Mouse (Mus musculus): Measurements from ENCODE around the gene Slitrk6. TPM values are rescaled to one million over a fixed set of nuclear protein-coding genes. Genes with fewer than 3 reads are reported as not detected.

Slitrk6 gene
- polyA plus RNA-seq (2012; ENCODE audit: insufficient read depth, low replicate concordance): not detected in 2 replicates

- Histone ChIP-seq H3K4me3 (replicated peaks) (no peak within 1 kb of the TSS), H3K9me3 (no peaks in the 10 kb centered on the region), H3K27me3 (replicated peaks) (no peaks in the 10 kb centered on the region), H3K4me1 (no peaks in the 10 kb centered on the region), H3K36me3 (replicated peaks; ENCODE audit: low read length) (no peaks in the 10 kb centered on the region)
- TF ChIP-seq GATA1 (IDR thresholded peaks at IDR 0.05; ENCODE audit: borderline replicate concordance, low read length) (no peak), FLI1 (IDR thresholded peaks at IDR 0.05; ENCODE audit: low read length) (no peak)
Observed at GRCm38 (mm10) chr14:110754484-110755307, at the start of gene Slitrk6. TSS of gene Slitrk6 (minus strand) at chr14:110755149.

- no peaks in the 10 kb centered on the region for H3K36me3 ChIP-seq (replicated peaks; ENCODE audit: low read length)
- TF ChIP-seq FLI1 (IDR thresholded peaks at IDR 0.05; ENCODE audit: low read length): no peak
- TF ChIP-seq GATA1 (IDR thresholded peaks at IDR 0.05; ENCODE audit: borderline replicate concordance, low read length): no peak
- no peak overlapping the region for H3K4me3 ChIP-seq (replicated peaks)
- H3K27me3 ChIP-seq (replicated peaks): no peaks in the 10 kb centered on the region
- H3K4me1 ChIP-seq: no peaks in the 10 kb centered on the region
- peaks cover 3% of the 10 kb centered on the region; the same call in 1 of the 2 replicates for H3K9me3 ChIP-seq
Observed at GRCm38 (mm10) chr14:110777546-110777945, 22.6 kb upstream of the Slitrk6 start.

- H3K36me3 ChIP-seq (replicated peaks; ENCODE audit: low read length): no peaks in the 10 kb centered on the region
- H3K4me3 ChIP-seq (replicated peaks): no peak overlapping the region
- no peaks in the 10 kb centered on the region for H3K27me3 ChIP-seq (replicated peaks)
- H3K9me3 ChIP-seq: peaks cover 3% of the 10 kb centered on the region; the same call in 1 of the 2 replicates
- H3K4me1 ChIP-seq: no peaks in the 10 kb centered on the region
- no peak for TF ChIP-seq FLI1 (IDR thresholded peaks at IDR 0.05; ENCODE audit: low read length)
- no peak for TF ChIP-seq GATA1 (IDR thresholded peaks at IDR 0.05; ENCODE audit: borderline replicate concordance, low read length)
Observed at GRCm38 (mm10) chr14:110770694-110771093, 15.7 kb upstream of the Slitrk6 start.

- Histone ChIP-seq H3K4me1 (no peaks in the 10 kb centered on the region), H3K9me3 (no peaks in the 10 kb centered on the region), H3K4me3 (replicated peaks) (no peak overlapping the region), H3K36me3 (replicated peaks; ENCODE audit: low read length) (no peaks in the 10 kb centered on the region), H3K27me3 (replicated peaks) (no peaks in the 10 kb centered on the region)
- TF ChIP-seq GATA1 (IDR thresholded peaks at IDR 0.05; ENCODE audit: borderline replicate concordance, low read length): no peak
- no peak for TF ChIP-seq FLI1 (IDR thresholded peaks at IDR 0.05; ENCODE audit: low read length)
Observed at GRCm38 (mm10) chr14:110762588-110763220, 7.8 kb upstream of the Slitrk6 start.

GRCm38 (mm10) chr14:110760909-110761308 lies 6.0 kb upstream of the Slitrk6 start:
- no peaks in the 10 kb centered on the region for H3K9me3 ChIP-seq
- TF ChIP-seq FLI1 (IDR thresholded peaks at IDR 0.05; ENCODE audit: low read length): no peak
- no peak for TF ChIP-seq GATA1 (IDR thresholded peaks at IDR 0.05; ENCODE audit: borderline replicate concordance, low read length)
- no peaks in the 10 kb centered on the region for H3K4me1 ChIP-seq
- no peak overlapping the region for H3K4me3 ChIP-seq (replicated peaks)
- H3K36me3 ChIP-seq (replicated peaks; ENCODE audit: low read length): no peaks in the 10 kb centered on the region
- H3K27me3 ChIP-seq (replicated peaks): no peaks in the 10 kb centered on the region

- H3K9me3 ChIP-seq: no peaks in the 10 kb centered on the region
- H3K27me3 ChIP-seq (replicated peaks): no peaks in the 10 kb centered on the region
- no peak overlapping the region for H3K4me3 ChIP-seq (replicated peaks)
- H3K4me1 ChIP-seq: no peaks in the 10 kb centered on the region
- TF ChIP-seq GATA1 (IDR thresholded peaks at IDR 0.05; ENCODE audit: borderline replicate concordance, low read length) (no peak), FLI1 (IDR thresholded peaks at IDR 0.05; ENCODE audit: low read length) (no peak)
- no peaks in the 10 kb centered on the region for H3K36me3 ChIP-seq (replicated peaks; ENCODE audit: low read length)
Observed at GRCm38 (mm10) chr14:110755308-110755650, 330 bp upstream of the Slitrk6 start.

- Histone ChIP-seq H3K27me3 (replicated peaks) (no peaks in the 10 kb centered on the region), H3K9me3 (0 out of 2 replicates have a peak, but pooled peaks cover 4% of the 10 kb centered on the region), H3K36me3 (replicated peaks; ENCODE audit: low read length) (no peaks in the 10 kb centered on the region), H3K4me1 (no peaks in the 10 kb centered on the region), H3K4me3 (replicated peaks) (no peak overlapping the region)
- TF ChIP-seq FLI1 (IDR thresholded peaks at IDR 0.05; ENCODE audit: low read length): no peak
- TF ChIP-seq GATA1 (IDR thresholded peaks at IDR 0.05; ENCODE audit: borderline replicate concordance, low read length): no peak
Observed at GRCm38 (mm10) chr14:110739861-110740260, 15.1 kb downstream of the Slitrk6 start.

GRCm38 (mm10) chr14:110739368-110739767 lies 15.6 kb downstream of the Slitrk6 start:
- Histone ChIP-seq H3K4me3 (replicated peaks) (no peak overlapping the region), H3K9me3 (no peaks in the 10 kb centered on the region), H3K4me1 (no peaks in the 10 kb centered on the region), H3K27me3 (replicated peaks) (no peaks in the 10 kb centered on the region), H3K36me3 (replicated peaks; ENCODE audit: low read length) (no peaks in the 10 kb centered on the region)
- no peak for TF ChIP-seq GATA1 (IDR thresholded peaks at IDR 0.05; ENCODE audit: borderline replicate concordance, low read length)
- no peak for TF ChIP-seq FLI1 (IDR thresholded peaks at IDR 0.05; ENCODE audit: low read length)

GRCm38 (mm10) chr14:110728344-110728910 lies 26.5 kb downstream of the Slitrk6 start:
- Histone ChIP-seq H3K9me3 (no peaks in the 10 kb centered on the region), H3K36me3 (replicated peaks; ENCODE audit: low read length) (no peaks in the 10 kb centered on the region), H3K4me1 (no peaks in the 10 kb centered on the region), H3K27me3 (replicated peaks) (no peaks in the 10 kb centered on the region), H3K4me3 (replicated peaks) (no peak overlapping the region)
- TF ChIP-seq FLI1 (IDR thresholded peaks at IDR 0.05; ENCODE audit: low read length) (no peak), GATA1 (IDR thresholded peaks at IDR 0.05; ENCODE audit: borderline replicate concordance, low read length) (no peak)
